22 mouse cellular contexts compared by ENCODE assay signal in the genomic region with DNA sequence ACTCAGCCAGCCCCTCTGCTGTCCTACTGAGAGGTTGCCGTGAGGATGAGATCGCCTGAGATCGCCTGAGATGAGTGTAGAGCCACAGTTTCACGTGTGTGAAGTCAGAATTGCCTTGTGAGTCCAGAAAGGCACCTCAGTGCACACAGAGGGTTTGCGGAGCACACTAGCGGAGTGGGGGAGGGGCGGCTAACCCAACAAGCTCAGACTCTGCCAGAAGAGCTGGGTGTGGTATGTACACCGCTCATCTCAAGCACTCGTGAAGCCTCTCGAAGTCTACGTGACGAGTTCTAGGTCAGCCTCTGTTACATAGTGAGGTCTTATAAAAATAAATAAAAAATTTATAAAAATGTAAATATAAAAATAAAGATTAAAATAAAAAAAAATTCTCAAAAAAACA.
"Had no signal": no experiment of that assay in that cellular context is flagged by ENCODE, and none has a peak within 500 bp of the region (broad histone marks: within the 10 kb centered on the region; RNA-seq: fewer than 3 reads in every experiment).

No protein-coding gene starts in this region.

- H3K27me3 ChIP-seq: liver, embryonic 13.5 days had no signal

- DNase-seq: kidney, adult 2 months; kidney, postnatal 14 days; kidney, postnatal 4 days; left cerebral cortex, postnatal 4 days; liver, embryonic 13.5 days; lung, embryonic 14.5 days; lung, postnatal 10 days; lung, postnatal 36 days; right cerebral cortex, adult 18-20 months; right cerebral cortex, postnatal 14 days; right cerebral cortex, postnatal 4 days; thymus, adult 18-20 months; thymus, postnatal 4 days had no signal

- H3K9ac ChIP-seq: limb, embryonic 13.5 days; liver, embryonic 13.5 days; lung, embryonic 14.5 days; midbrain, embryonic 13.5 days; neural tube, embryonic 13.5 days; stomach, embryonic 15.5 days had no signal

- H3K4me2 ChIP-seq: limb, embryonic 13.5 days; liver, embryonic 13.5 days; lung, embryonic 14.5 days; midbrain, embryonic 13.5 days; neural tube, embryonic 13.5 days; stomach, embryonic 15.5 days had no signal

- H3K4me1 ChIP-seq: liver, embryonic 13.5 days; midbrain, embryonic 10.5 days; midbrain, embryonic 13.5 days; neural tube, embryonic 13.5 days; stomach, embryonic 15.5 days had no signal

- H3K9me3 ChIP-seq: limb, embryonic 13.5 days; liver, embryonic 13.5 days; megakaryocyte, embryonic 14.5 days; midbrain, embryonic 10.5 days; midbrain, embryonic 13.5 days; neural tube, embryonic 13.5 days; stomach, embryonic 15.5 days had no signal

- H3K36me3 ChIP-seq: limb, embryonic 13.5 days; liver, embryonic 13.5 days; midbrain, embryonic 10.5 days; midbrain, embryonic 13.5 days; neural tube, embryonic 13.5 days; stomach, embryonic 15.5 days had no signal

- H3K4me3 ChIP-seq: limb, embryonic 13.5 days; liver, embryonic 13.5 days; megakaryocyte, embryonic 14.5 days; midbrain, embryonic 10.5 days; midbrain, embryonic 13.5 days; myocyte; neural tube, embryonic 13.5 days; stomach, embryonic 15.5 days had no signal

- H3K27ac ChIP-seq: limb, embryonic 13.5 days; liver, embryonic 13.5 days; midbrain, embryonic 10.5 days; midbrain, embryonic 13.5 days; neural tube, embryonic 13.5 days; stomach, embryonic 15.5 days had no signal

- ATAC-seq: intestine, postnatal 0 days; midbrain, embryonic 13.5 days; midbrain, embryonic 16.5 days had no signal
